Mouse (Mus musculus) spleen, postnatal 36 days (tissue): ENCODE measurements around the gene Dusp7.

Source experiments
- DNase-seq, 2 experiments: peaks; one replicate each; pipeline ENCODE4 v3.0.0; 2022; ENCODE audit warnings: low spot score in 2 of 2, mixed read lengths in 1 of 2

Dusp7 gene

DNA sequence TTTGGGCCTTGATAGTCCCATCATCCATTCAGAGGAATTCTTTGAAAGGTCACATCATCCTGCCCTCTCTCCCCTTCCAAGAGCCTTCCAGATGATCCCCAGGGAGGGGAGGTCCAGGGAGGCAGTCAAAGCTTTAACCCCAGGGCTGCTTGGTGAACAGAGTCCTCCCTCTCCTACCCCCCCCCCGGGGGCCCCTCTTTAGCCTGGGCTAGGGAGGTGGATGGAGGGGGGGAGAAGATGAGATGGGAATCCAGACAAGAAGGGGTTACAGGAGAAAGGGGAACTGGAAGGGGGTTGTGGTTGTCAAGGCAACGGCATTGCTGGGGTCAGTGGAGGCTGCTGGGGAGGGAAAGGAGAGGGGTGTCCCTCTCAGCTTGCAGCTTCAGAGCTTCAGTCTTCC is 52.2 kb downstream of the Dusp7 start:
- peak in 1 of 2 experiments; percentile 27 for DNase-seq

DNA sequence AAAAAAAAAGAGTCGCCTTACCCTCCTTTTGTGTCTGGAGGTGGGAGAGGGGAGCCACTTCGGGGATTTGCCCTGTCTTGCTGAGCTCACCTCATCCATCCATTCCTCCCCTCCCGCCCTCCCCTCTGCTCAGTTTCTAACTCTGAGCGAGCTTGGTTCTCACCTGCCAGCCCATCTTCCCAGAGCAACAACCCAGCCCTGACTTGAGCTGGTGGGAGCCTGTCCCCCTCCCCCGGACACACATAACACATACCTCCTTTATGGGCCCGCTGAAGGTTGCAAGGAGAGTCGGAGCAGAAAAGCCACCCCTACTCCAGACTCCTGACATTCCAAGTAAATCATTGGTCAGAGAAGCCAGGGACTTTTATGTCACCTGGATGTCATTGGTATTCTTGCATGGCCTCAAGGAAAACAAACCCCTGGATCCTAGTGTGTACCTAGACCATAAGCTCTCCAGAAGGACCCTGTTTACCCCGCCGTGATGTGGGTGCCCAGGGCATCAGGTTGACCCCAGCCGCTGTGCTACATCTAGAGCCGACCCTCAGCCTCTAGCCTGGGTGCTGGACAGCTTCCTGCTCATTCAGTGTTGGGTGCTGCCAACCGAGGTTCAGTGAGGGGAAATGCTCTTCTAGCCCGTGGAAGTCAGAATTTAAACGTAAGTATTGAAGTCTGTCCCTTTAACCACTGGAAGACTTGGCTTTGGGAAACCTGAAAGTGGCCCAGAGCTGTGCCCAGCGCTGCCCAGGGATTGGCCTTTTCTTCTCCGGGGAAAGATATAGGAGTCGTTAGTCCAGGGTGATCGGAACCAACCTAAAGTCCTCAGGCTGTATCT is 52.8 kb downstream of the Dusp7 start:
- DNase-seq, result no peak

DNA sequence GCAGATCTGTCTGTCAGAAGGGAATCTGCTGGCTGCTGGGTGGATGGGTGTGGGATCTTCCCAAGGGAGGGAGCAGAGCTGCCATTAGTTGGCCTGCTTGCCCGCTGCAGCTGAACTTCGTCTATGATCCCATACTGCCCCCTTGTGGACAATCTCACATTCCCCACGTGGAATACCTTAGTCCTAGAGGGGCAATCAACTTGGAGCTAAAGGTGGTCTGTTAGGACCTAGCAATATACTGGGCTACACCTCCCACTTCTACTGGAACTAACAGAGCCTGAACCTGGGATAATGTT is 53.4 kb downstream of the Dusp7 start:
- peak; percentile 72 to 79 for DNase-seq
